Mouse (Mus musculus): ENCODE results near the gene Nectin3. TPM values are rescaled to one million over a fixed set of nuclear protein-coding genes. Genes with fewer than 3 reads are reported as not detected.

Gene Nectin3
- polyA plus RNA-seq, 1 experiment from 2014 or later = 9.0 TPM

DNA sequence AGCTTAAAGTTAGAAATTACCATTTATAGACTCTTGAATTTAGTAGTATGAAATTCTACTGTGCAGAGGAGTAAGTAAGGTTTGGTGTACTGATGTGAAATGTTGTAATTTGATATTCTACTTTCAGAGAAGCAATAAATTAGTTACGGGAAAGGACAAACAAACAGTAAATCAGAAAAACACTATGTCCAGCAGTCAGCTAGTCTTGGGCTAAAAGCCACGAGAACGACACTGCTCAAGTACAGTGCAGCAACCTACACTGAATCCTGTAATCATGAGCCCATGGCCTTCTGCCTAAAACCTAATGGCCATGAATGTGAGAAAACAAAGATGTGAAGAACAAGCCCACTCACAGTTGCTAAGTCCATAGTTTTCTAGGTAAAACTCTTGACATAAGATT, 46.9 kb downstream of the Nectin3 start:
- no peaks in the 10 kb centered on the region for H3K9me3 ChIP-seq (replicated peaks; ENCODE audit: control insufficient read depth, low read length)
- no peaks in the 10 kb centered on the region for H3K4me1 ChIP-seq (ENCODE audit: control insufficient read depth, insufficient read depth, low read length)
- H3K4me2 ChIP-seq (ENCODE audit: low read depth, low read length) = no peak overlapping the region
- ATAC-seq (ENCODE audit: insufficient read depth, low FRiP score) = no peak
- H3K36me3 ChIP-seq (ENCODE audit: control insufficient read depth, insufficient read depth, low read length) = no peaks in the 10 kb centered on the region
- no peaks in the 10 kb centered on the region for H3K27me3 ChIP-seq (ENCODE audit: control insufficient read depth, insufficient read depth, low read length)
- no peak overlapping the region for H3K9ac ChIP-seq (ENCODE audit: low read length)
- no peak overlapping the region for H3K4me3 ChIP-seq (replicated peaks; ENCODE audit: low read length)
- WGBS = 76% methylated on average over 3 of the region's 3 CpGs
- H3K27ac ChIP-seq (ENCODE audit: low read length) = no peak overlapping the region

DNA sequence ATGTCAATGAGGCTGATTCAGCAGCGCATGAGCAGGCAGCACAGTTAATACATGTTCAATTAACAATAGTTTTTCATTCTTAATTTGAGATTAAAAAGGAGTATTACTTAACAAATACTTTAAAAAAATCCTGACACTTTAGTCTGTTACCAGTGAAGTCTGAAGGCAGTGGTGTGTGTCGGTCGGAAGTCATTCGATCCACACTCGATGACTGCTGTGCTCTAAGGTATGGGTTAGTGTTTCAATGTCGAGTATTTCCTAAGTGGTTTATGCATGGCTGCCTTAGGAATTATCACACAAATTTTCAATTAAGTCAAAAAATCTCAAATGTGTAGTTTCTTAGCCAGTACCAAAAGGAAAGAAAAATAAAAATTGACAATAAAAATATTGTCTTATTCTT, 49.3 kb downstream of the Nectin3 start:
- H3K4me3 ChIP-seq (replicated peaks; ENCODE audit: low read length) = no peak overlapping the region
- no peaks in the 10 kb centered on the region for H3K9me3 ChIP-seq (replicated peaks; ENCODE audit: control insufficient read depth, low read length)
- H3K4me2 ChIP-seq (ENCODE audit: low read depth, low read length) = no peak overlapping the region
- no peaks in the 10 kb centered on the region for H3K36me3 ChIP-seq (ENCODE audit: control insufficient read depth, insufficient read depth, low read length)
- H3K9ac ChIP-seq (ENCODE audit: low read length) = no peak overlapping the region
- 92% methylated on average over 6 of the region's 6 CpGs for WGBS
- no peak for ATAC-seq (ENCODE audit: insufficient read depth, low FRiP score)
- H3K4me1 ChIP-seq (ENCODE audit: control insufficient read depth, insufficient read depth, low read length) = no peaks in the 10 kb centered on the region
- H3K27ac ChIP-seq (ENCODE audit: low read length) = no peak overlapping the region
- H3K27me3 ChIP-seq (ENCODE audit: control insufficient read depth, insufficient read depth, low read length) = no peaks in the 10 kb centered on the region

DNA sequence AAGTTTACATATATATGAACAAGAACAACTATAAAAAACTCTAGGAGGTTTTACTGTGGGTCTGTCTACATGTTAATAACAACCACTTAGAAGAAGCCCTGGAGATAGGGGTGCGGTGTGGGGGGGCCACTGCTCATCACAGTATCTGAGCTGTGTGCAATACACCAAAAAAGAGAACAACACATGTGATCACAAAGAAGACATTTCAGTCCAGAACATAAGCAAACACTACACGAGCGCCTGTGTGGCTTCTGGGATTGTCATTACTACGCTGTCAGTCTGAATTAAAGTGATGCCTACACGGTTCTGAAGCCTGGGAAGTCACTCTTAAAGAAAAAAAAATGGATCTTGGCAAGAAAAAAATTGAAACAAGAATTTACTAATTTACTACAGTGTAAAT, 67.0 kb downstream of the Nectin3 start:
- WGBS = 73% methylated on average over 5 of the region's 5 CpGs
- Histone ChIP-seq H3K27me3 (ENCODE audit: control insufficient read depth, insufficient read depth, low read length) (no peaks in the 10 kb centered on the region), H3K4me2 (ENCODE audit: low read depth, low read length) (no peak overlapping the region), H3K9ac (ENCODE audit: low read length) (no peak overlapping the region), H3K4me3 (replicated peaks; ENCODE audit: low read length) (no peak overlapping the region), H3K4me1 (ENCODE audit: control insufficient read depth, insufficient read depth, low read length) (no peaks in the 10 kb centered on the region), H3K36me3 (ENCODE audit: control insufficient read depth, insufficient read depth, low read length) (no peaks in the 10 kb centered on the region), H3K27ac (ENCODE audit: low read length) (no peak overlapping the region), H3K9me3 (replicated peaks; ENCODE audit: control insufficient read depth, low read length) (no peaks in the 10 kb centered on the region)
- ATAC-seq (ENCODE audit: insufficient read depth, low FRiP score) = no peak

DNA sequence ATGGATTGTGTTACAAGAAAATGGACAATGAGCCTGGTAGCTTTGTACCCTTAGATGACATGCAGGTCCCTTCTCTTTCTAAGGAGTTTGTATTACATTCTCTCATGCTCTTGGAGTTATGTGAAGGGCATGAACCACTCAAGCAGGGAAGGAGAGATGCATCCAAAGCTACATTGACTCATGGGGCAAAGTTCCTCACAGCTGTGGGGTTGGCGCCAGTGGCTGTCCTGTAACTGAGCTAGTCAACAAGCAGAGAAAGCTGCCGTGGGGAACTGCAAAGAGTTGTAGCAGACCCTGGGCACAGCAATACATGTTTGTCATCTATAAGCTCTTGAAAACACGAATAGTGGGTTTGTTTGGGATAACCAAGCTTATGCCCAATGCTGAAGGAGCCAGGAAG, 82.1 kb downstream of the Nectin3 start:
- no peak overlapping the region for H3K9ac ChIP-seq (ENCODE audit: low read length)
- no peak overlapping the region for H3K4me3 ChIP-seq (replicated peaks; ENCODE audit: low read length)
- no peaks in the 10 kb centered on the region for H3K27me3 ChIP-seq (ENCODE audit: control insufficient read depth, insufficient read depth, low read length)
- no peak for ATAC-seq (ENCODE audit: insufficient read depth, low FRiP score)
- H3K4me2 ChIP-seq (ENCODE audit: low read depth, low read length) = no peak overlapping the region
- no peaks in the 10 kb centered on the region for H3K4me1 ChIP-seq (ENCODE audit: control insufficient read depth, insufficient read depth, low read length)
- 0 out of 2 replicates have a peak, but pooled peaks cover 3% of the 10 kb centered on the region for H3K36me3 ChIP-seq (ENCODE audit: control insufficient read depth, insufficient read depth, low read length)
- H3K9me3 ChIP-seq (replicated peaks; ENCODE audit: control insufficient read depth, low read length) = no peaks in the 10 kb centered on the region
- no peak overlapping the region for H3K27ac ChIP-seq (ENCODE audit: low read length)
- WGBS = 88% methylated on average over 3 of the region's 3 CpGs

DNA sequence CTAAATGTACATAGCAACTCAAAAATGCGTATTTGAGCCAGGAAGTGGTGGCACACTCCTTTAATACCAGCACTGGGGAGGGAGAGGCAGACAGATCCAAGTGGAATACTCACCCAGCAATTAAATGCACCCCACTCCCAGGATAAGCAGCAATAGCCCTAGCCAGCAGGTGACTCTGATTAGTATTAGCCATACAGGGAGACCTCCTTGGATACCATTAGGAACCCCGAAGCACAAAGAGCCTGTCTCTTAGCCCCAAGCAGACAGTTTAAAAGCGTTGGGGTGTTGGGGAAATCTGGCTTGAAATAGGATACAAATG, 87.6 kb downstream of the Nectin3 start:
- no peak for ATAC-seq (ENCODE audit: insufficient read depth, low FRiP score)
- Histone ChIP-seq H3K9me3 (replicated peaks; ENCODE audit: control insufficient read depth, low read length) (no peaks in the 10 kb centered on the region), H3K4me3 (replicated peaks; ENCODE audit: low read length) (no peak overlapping the region), H3K4me2 (ENCODE audit: low read depth, low read length) (no peak overlapping the region), H3K9ac (ENCODE audit: low read length) (no peak overlapping the region), H3K27me3 (ENCODE audit: control insufficient read depth, insufficient read depth, low read length) (no peaks in the 10 kb centered on the region), H3K4me1 (ENCODE audit: control insufficient read depth, insufficient read depth, low read length) (no peaks in the 10 kb centered on the region), H3K36me3 (ENCODE audit: control insufficient read depth, insufficient read depth, low read length) (no peaks in the 10 kb centered on the region), H3K27ac (ENCODE audit: low read length) (no peak overlapping the region)
- 77% methylated on average over 3 of the region's 3 CpGs for WGBS

DNA sequence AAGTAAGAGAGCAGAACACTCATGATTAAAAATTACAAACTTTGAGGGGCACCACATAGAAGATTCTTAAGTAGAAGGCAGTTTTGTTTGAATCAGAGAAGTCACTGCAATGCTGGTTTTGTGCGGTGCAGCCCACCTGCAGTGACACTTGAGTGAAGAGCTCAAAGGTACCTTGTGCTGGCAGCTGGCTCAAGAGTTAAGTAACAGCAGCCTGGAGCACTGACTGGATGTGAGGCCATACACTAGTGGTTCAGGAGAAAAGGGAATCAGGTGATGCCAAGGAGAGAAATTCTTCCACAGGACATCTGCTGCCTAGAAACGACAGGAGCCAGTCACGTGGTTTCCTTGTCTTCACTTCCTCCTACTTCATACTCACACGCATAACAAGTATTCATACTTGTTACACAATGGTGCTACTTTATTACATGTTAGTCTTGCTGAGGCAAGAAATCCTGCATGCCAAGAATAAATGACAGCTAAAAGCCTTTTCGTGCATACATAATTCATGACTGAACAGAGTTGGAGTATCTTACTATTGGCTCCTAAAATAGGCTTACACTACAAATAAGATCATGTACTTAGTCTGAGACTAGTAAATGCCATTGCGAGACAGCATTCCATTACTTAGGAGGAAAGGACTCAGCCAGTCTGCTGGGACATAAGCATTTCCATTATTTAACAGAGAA, 88.1 kb downstream of the Nectin3 start:
- 76% methylated on average over 6 of the region's 6 CpGs for WGBS
- H3K27ac ChIP-seq (ENCODE audit: low read length) = no peak overlapping the region

DNA sequence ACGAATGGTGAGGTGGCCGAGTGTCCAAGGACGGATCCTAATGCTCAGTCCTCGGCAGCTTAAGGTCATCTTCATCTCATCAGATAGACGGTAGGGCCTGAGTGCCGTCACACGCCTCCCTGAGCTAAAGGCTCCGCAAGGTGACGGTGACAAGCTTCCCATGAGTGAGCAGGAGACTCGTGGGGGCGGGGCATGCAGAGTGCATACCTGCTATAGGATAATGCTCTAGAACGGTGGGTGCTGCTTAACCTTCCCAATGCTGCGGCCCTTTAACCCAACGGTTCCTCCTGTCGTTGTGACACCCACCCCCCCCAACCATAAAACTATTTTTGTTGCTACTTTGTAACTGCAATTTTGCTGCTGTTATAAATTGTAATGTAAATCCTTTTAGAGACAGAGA, 90.3 kb downstream of the Nectin3 start:
- Histone ChIP-seq H3K9me3 (replicated peaks; ENCODE audit: control insufficient read depth, low read length) (no peaks in the 10 kb centered on the region), H3K27ac (ENCODE audit: low read length) (no peak overlapping the region), H3K9ac (ENCODE audit: low read length) (no peak overlapping the region), H3K4me1 (ENCODE audit: control insufficient read depth, insufficient read depth, low read length) (no peaks in the 10 kb centered on the region), H3K4me3 (replicated peaks; ENCODE audit: low read length) (no peak overlapping the region), H3K36me3 (ENCODE audit: control insufficient read depth, insufficient read depth, low read length) (no peaks in the 10 kb centered on the region), H3K4me2 (ENCODE audit: low read depth, low read length) (no peak overlapping the region), H3K27me3 (ENCODE audit: control insufficient read depth, insufficient read depth, low read length) (no peaks in the 10 kb centered on the region)
- 91% methylated on average over 15 of the region's 15 CpGs for WGBS
- no peak for ATAC-seq (ENCODE audit: insufficient read depth, low FRiP score)

More for the DNA sequence above, 88.1 kb downstream of the Nectin3 start:
- H3K36me3 ChIP-seq (ENCODE audit: control insufficient read depth, insufficient read depth, low read length) = no peaks in the 10 kb centered on the region
- no peaks in the 10 kb centered on the region for H3K9me3 ChIP-seq (replicated peaks; ENCODE audit: control insufficient read depth, low read length)
- no peak overlapping the region for H3K4me3 ChIP-seq (replicated peaks; ENCODE audit: low read length)
- H3K27me3 ChIP-seq (ENCODE audit: control insufficient read depth, insufficient read depth, low read length) = no peaks in the 10 kb centered on the region
- H3K9ac ChIP-seq (ENCODE audit: low read length) = no peak overlapping the region
- no peaks in the 10 kb centered on the region for H3K4me1 ChIP-seq (ENCODE audit: control insufficient read depth, insufficient read depth, low read length)
- no peak overlapping the region for H3K4me2 ChIP-seq (ENCODE audit: low read depth, low read length)
- no peak for ATAC-seq (ENCODE audit: insufficient read depth, low FRiP score)

DNA sequence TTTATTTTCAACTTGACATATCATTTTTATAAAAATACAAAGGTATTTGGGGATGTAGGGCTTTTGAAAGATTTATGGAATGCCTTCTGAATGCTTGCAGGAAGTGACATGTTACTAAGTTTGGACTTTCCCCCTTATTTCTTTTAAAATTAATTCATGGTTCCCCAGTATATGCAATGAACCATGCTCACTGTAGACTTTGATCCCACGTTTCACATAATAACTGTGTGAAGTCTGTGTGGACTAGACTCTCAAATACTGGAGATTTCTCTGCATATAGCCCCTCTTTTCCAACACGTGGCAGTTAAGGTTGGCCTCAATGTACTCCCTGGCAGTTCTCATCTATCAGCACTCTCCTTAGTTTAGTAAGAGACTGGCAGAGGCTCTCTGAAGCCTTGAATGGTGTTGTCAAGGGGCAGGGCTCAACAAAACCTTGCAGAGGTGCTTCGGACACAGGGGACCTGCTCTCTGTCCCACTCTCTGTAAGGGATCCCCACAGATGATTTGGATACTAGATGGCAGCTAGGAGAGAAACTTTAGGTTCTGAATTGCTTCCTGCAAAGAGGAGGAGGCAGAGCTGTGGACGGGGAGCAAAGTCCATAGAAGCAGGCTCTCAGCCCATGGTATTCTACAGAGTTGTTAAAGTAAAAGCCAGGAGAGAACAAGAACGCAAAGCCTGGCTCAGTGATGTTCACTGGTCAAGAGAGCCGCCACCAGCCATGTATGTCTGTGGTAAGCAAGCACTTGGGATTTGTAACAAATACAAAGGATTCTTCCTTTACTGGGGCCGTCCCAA, 91.3 kb downstream of the Nectin3 start:
- WGBS = 86% methylated on average over 7 of the region's 7 CpGs
- no peaks in the 10 kb centered on the region for H3K9me3 ChIP-seq (replicated peaks; ENCODE audit: control insufficient read depth, low read length)
- no peak overlapping the region for H3K9ac ChIP-seq (ENCODE audit: low read length)
- no peak overlapping the region for H3K4me3 ChIP-seq (replicated peaks; ENCODE audit: low read length)
- H3K4me1 ChIP-seq (ENCODE audit: control insufficient read depth, insufficient read depth, low read length) = no peaks in the 10 kb centered on the region
- no peaks in the 10 kb centered on the region for H3K36me3 ChIP-seq (ENCODE audit: control insufficient read depth, insufficient read depth, low read length)
- no peaks in the 10 kb centered on the region for H3K27me3 ChIP-seq (ENCODE audit: control insufficient read depth, insufficient read depth, low read length)
- no peak for ATAC-seq (ENCODE audit: insufficient read depth, low FRiP score)
- H3K27ac ChIP-seq (ENCODE audit: low read length) = no peak overlapping the region
- H3K4me2 ChIP-seq (ENCODE audit: low read depth, low read length) = no peak overlapping the region

DNA sequence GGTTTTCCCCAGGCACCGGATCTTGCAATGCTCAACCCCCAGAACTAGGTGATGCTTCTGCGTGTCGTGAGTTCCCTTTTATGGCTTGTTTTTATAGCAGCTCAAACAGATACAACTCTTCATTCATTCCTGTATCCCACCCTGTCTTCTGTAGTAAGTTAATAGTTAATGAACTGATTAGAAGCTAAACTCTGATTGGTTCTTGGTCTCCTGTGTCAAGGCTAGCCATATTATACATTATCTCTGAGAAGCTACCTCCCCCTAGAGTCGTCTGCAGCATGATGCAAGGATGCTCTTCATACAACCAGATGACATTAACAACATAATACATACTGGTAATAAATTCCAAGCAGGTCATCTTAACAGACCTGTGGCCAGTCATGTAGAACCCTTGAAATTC, 100.4 kb downstream of the Nectin3 start:
- no peaks in the 10 kb centered on the region for H3K4me1 ChIP-seq (ENCODE audit: control insufficient read depth, insufficient read depth, low read length)
- 75% methylated on average over 4 of the region's 4 CpGs for WGBS
- no peaks in the 10 kb centered on the region for H3K9me3 ChIP-seq (replicated peaks; ENCODE audit: control insufficient read depth, low read length)
- no peak overlapping the region for H3K4me2 ChIP-seq (ENCODE audit: low read depth, low read length)
- no peak for ATAC-seq (ENCODE audit: insufficient read depth, low FRiP score)
- H3K27ac ChIP-seq (ENCODE audit: low read length) = no peak overlapping the region
- 0 out of 2 replicates have a peak, but pooled peaks cover 2% of the 10 kb centered on the region for H3K36me3 ChIP-seq (ENCODE audit: control insufficient read depth, insufficient read depth, low read length)
- no peaks in the 10 kb centered on the region for H3K27me3 ChIP-seq (ENCODE audit: control insufficient read depth, insufficient read depth, low read length)
- H3K9ac ChIP-seq (ENCODE audit: low read length) = no peak overlapping the region
- H3K4me3 ChIP-seq (replicated peaks; ENCODE audit: low read length) = no peak overlapping the region

Data from stomach, embryonic 16.5 days (tissue).